Mouse (Mus musculus): ENCODE results near the gene Neurl3. TPM values are rescaled to one million over a fixed set of nuclear protein-coding genes. Genes with fewer than 3 reads are reported as not detected.

Gene Neurl3
- polyA plus RNA-seq, 1 experiment from 2014 or later = 0.16 TPM

DNA sequence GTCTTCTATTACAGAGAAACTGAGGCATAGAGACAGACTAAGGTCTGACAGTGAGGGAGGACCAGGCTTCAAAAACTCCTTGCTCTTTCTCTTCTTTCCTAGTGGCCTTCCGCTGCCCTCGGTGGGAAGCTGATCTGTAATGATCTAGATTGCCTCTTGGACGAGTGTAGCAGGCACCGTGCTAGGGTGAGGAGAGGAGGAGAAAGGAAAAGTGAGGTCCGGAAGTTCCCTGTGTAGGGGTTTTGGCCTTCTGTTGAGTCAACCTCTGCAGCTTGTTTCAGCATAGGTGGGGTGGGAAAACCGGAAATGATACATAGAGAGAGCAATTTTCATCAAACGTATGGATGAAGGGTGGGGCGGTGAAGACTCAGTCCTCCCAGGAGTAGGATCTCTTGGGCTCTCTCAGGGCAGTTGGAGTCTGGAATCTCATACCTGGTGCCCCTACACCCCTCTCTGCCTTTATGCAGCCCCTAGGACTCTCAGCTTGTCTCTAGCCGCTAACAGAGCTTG is 34.5 kb upstream of the Neurl3 start:
- WGBS = 59% methylated on average over 9 of the region's 9 CpGs
- H3K9ac ChIP-seq (ENCODE audit: low read length) = peak overlapping the region; percentile 32; the same call in 1 of the 2 replicates
- H3K36me3 ChIP-seq (ENCODE audit: control insufficient read depth, insufficient read depth, low read length) = no peaks in the 10 kb centered on the region
- no peaks in the 10 kb centered on the region for H3K9me3 ChIP-seq (ENCODE audit: control insufficient read depth, low read length)
- peaks cover 10% of the 10 kb centered on the region for H3K27me3 ChIP-seq (ENCODE audit: control insufficient read depth, insufficient read depth, low read length)
- ATAC-seq (replicated peaks; ENCODE audit: low FRiP score) (no peak), DNase-seq (ENCODE audit: low spot score) (no peak)
- no peak overlapping the region for H3K27ac ChIP-seq (ENCODE audit: low read depth, low read length)
- H3K4me1 ChIP-seq (replicated peaks; ENCODE audit: control insufficient read depth, insufficient read depth, low read length) = peaks cover 8% of the 10 kb centered on the region; the same call in 1 of the 2 replicates
- no peak overlapping the region; the same call in 1 of the 2 replicates for H3K4me3 ChIP-seq (ENCODE audit: low read depth, low read length)
- no peak overlapping the region for H3K4me2 ChIP-seq (ENCODE audit: low read depth, low read length, severe bottlenecking)

DNA sequence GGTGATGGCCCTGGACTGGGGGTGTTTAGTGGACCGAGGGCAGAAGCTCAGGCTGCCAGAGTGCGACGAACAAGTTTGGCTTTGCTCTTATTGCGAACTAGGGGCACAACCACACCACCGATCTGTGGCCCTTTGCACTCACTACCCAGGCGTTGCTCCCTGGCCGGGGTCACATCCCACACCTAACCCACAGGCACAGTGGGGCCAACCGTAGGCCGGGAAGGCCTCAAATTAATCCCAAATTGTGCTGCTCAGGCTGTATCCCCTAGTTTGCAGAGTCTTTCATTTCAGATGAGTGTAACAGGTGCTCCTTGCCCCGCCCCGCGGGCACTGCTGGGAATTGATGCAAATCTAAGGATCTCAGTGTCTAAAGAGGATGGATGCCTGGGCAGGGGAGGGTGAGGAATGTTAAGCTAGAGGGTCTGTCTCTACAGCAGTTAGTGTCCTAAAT is 34.0 kb upstream of the Neurl3 start:
- ATAC-seq (replicated peaks; ENCODE audit: low FRiP score) = no peak
- Histone ChIP-seq H3K4me2 (ENCODE audit: low read depth, low read length, severe bottlenecking) (peak overlapping the region; percentile 99), H3K4me1 (replicated peaks; ENCODE audit: control insufficient read depth, insufficient read depth, low read length) (peaks cover 8% of the 10 kb centered on the region; the same call in 1 of the 2 replicates), H3K27me3 (ENCODE audit: control insufficient read depth, insufficient read depth, low read length) (peaks cover 12% of the 10 kb centered on the region), H3K9ac (ENCODE audit: low read length) (peak overlapping the region; percentile 65; the same call in 1 of the 2 replicates), H3K27ac (ENCODE audit: low read depth, low read length) (no peak overlapping the region), H3K9me3 (ENCODE audit: control insufficient read depth, low read length) (no peaks in the 10 kb centered on the region), H3K36me3 (ENCODE audit: control insufficient read depth, insufficient read depth, low read length) (no peaks in the 10 kb centered on the region), H3K4me3 (ENCODE audit: low read depth, low read length) (peak overlapping the region; percentile 57)
- DNase-seq (ENCODE audit: low spot score) = no peak
- 4% methylated on average over 12 of the region's 12 CpGs for WGBS

DNA sequence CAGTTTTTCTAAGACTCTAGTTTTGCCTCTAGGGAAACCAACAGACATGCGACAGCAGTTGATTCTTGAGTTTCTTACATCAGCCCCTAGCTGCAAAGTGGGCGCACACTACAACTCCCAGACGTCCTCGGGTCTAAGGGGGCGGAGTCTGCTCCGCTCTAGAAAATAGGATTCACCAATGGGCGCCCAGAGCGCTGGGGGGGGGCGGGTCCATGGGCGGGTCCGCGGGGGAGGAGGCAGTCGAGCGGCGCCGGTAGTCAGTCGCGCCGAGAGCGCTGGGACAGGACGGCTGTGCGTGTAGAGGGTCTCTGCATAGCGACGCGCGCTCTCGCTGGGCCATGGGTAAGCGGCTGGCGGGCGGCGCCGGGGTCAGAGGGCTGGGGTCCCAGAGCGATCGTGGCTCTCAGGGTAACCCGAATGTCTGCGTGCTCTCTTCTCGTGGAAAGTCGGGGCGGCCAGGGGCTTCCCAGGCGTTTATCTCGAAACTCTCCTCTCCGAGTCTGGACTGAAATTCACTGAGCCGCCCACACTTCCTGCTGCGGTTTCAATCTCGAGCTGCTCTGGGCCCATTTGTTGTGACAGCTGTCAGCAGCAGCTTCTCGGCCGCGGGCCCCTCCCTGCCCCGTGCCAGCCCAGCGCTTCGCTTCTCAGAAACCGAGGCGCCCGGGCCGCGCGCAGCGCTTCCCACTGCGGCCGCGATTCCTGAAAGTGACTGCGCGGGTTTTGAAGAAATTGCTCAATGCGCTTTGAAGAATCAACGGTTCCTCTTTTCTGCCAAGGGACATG is 33.2 kb upstream of the Neurl3 start, which contains the start of gene Arid5a:
Gene Arid5a (plus strand): TSS at position 239 of the 786 bp plus-strand sequence.
- DNase-seq (ENCODE audit: low spot score) (peak; percentile 98), ATAC-seq (replicated peaks; ENCODE audit: low FRiP score) (peak; percentile 94)
- peak within 1 kb of the TSS; percentile 65 for H3K9ac ChIP-seq (ENCODE audit: low read length)
- H3K4me2 ChIP-seq (ENCODE audit: low read depth, low read length, severe bottlenecking) = peak within 1 kb of the TSS; percentile 99
- H3K36me3 ChIP-seq (ENCODE audit: control insufficient read depth, insufficient read depth, low read length) = no peaks in the 10 kb centered on the region
- H3K4me1 ChIP-seq (replicated peaks; ENCODE audit: control insufficient read depth, insufficient read depth, low read length) = peaks cover 8% of the 10 kb centered on the region
- no peak within 1 kb of the TSS for H3K27ac ChIP-seq (ENCODE audit: low read depth, low read length)
- under 1% methylated on average over 63 of the region's 65 CpGs for WGBS
- peaks cover 12% of the 10 kb centered on the region for H3K27me3 ChIP-seq (ENCODE audit: control insufficient read depth, insufficient read depth, low read length)
- peak within 1 kb of the TSS; percentile 57 for H3K4me3 ChIP-seq (ENCODE audit: low read depth, low read length)
- no peaks in the 10 kb centered on the region for H3K9me3 ChIP-seq (ENCODE audit: control insufficient read depth, low read length)

DNA sequence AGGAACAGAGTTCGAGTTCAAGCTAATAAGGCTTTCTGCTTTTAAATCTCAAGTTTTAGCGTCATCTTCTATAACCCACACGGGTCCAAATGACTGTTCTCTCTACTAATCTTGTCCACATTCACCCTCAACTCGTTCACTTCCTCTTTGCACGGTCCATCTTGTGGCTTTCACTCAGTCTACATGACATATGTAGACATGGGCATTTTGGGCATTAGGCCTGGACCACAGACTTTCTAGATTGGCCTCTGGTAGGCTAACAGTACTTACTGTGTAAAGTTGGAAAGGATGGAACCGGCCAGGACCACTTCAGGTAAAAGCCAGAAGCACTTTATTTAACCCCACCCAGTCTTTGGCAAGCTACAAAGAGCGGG is 32.6 kb upstream of the Neurl3 start:
- H3K4me1 ChIP-seq (replicated peaks; ENCODE audit: control insufficient read depth, insufficient read depth, low read length) = peaks cover 8% of the 10 kb centered on the region
- ATAC-seq (replicated peaks; ENCODE audit: low FRiP score) = peak; percentile 31
- no peaks in the 10 kb centered on the region for H3K9me3 ChIP-seq (ENCODE audit: control insufficient read depth, low read length)
- H3K9ac ChIP-seq (ENCODE audit: low read length) = no peak overlapping the region
- DNase-seq (ENCODE audit: low spot score) = no peak
- H3K27ac ChIP-seq (ENCODE audit: low read depth, low read length) = no peak overlapping the region
- H3K4me3 ChIP-seq (ENCODE audit: low read depth, low read length) = no peak overlapping the region
- WGBS = 64% methylated on average over 7 of the region's 7 CpGs
- H3K36me3 ChIP-seq (ENCODE audit: control insufficient read depth, insufficient read depth, low read length) = no peaks in the 10 kb centered on the region
- H3K4me2 ChIP-seq (ENCODE audit: low read depth, low read length, severe bottlenecking) = no peak overlapping the region
- peaks cover 12% of the 10 kb centered on the region for H3K27me3 ChIP-seq (ENCODE audit: control insufficient read depth, insufficient read depth, low read length)

DNA sequence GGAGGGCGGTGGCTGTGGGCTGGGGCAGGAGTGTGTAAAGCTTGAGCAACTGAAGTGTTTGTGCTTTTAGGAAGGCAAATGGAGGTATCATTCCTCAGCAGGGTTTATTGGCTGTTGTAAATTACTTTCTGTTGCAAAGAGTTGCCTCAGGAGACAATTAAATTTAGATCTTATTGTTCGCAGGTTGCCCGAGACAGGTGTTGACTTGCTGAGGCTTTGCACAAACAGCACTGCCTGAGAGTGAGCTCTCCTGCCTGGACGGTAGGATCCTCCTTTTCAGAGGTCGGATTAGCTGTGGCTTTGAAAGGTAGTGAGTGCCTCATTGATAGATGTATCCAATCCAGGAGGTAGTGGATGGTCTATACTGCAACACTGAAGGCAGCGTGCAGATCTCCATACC is 31.6 kb upstream of the Neurl3 start:
- Histone ChIP-seq H3K4me2 (ENCODE audit: low read depth, low read length, severe bottlenecking) (no peak overlapping the region), H3K36me3 (ENCODE audit: control insufficient read depth, insufficient read depth, low read length) (no peaks in the 10 kb centered on the region), H3K9me3 (ENCODE audit: control insufficient read depth, low read length) (no peaks in the 10 kb centered on the region), H3K9ac (ENCODE audit: low read length) (no peak overlapping the region), H3K4me3 (ENCODE audit: low read depth, low read length) (no peak overlapping the region), H3K27me3 (ENCODE audit: control insufficient read depth, insufficient read depth, low read length) (peaks cover 12% of the 10 kb centered on the region), H3K4me1 (replicated peaks; ENCODE audit: control insufficient read depth, insufficient read depth, low read length) (peaks cover 8% of the 10 kb centered on the region), H3K27ac (ENCODE audit: low read depth, low read length) (no peak overlapping the region)
- DNase-seq (ENCODE audit: low spot score) (no peak), ATAC-seq (replicated peaks; ENCODE audit: low FRiP score) (no peak)
- 81% methylated on average over 6 of the region's 6 CpGs for WGBS

DNA sequence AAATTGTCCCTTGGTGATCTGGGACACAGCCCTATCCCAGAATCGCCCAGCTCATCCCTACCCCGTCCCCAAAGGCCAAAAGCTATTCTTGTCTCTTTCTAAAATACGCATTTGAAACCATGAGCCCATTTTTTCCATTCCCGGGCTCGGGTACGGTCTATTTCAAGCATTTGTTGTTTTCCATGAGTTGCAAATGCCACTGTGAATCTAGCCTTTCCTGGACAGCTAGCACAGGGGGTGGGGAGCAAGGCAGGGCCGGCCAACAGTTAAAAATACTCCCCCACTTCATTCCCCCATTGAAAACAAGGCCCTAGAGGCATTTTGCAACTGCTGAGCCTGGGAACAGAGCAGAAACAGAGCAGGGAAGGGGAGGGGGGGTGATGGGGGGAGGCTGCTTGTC is 30.3 kb upstream of the Neurl3 start:
- ATAC-seq (replicated peaks; ENCODE audit: low FRiP score) (no peak), DNase-seq (ENCODE audit: low spot score) (no peak)
- Histone ChIP-seq H3K27me3 (ENCODE audit: control insufficient read depth, insufficient read depth, low read length) (peaks cover 14% of the 10 kb centered on the region), H3K4me1 (replicated peaks; ENCODE audit: control insufficient read depth, insufficient read depth, low read length) (peaks cover 7% of the 10 kb centered on the region), H3K9me3 (ENCODE audit: control insufficient read depth, low read length) (no peaks in the 10 kb centered on the region), H3K27ac (ENCODE audit: low read depth, low read length) (no peak overlapping the region), H3K4me2 (ENCODE audit: low read depth, low read length, severe bottlenecking) (no peak overlapping the region), H3K4me3 (ENCODE audit: low read depth, low read length) (no peak overlapping the region), H3K9ac (ENCODE audit: low read length) (no peak overlapping the region), H3K36me3 (ENCODE audit: control insufficient read depth, insufficient read depth, low read length) (no peaks in the 10 kb centered on the region)
- WGBS = 72% methylated on average over 7 of the region's 7 CpGs

DNA sequence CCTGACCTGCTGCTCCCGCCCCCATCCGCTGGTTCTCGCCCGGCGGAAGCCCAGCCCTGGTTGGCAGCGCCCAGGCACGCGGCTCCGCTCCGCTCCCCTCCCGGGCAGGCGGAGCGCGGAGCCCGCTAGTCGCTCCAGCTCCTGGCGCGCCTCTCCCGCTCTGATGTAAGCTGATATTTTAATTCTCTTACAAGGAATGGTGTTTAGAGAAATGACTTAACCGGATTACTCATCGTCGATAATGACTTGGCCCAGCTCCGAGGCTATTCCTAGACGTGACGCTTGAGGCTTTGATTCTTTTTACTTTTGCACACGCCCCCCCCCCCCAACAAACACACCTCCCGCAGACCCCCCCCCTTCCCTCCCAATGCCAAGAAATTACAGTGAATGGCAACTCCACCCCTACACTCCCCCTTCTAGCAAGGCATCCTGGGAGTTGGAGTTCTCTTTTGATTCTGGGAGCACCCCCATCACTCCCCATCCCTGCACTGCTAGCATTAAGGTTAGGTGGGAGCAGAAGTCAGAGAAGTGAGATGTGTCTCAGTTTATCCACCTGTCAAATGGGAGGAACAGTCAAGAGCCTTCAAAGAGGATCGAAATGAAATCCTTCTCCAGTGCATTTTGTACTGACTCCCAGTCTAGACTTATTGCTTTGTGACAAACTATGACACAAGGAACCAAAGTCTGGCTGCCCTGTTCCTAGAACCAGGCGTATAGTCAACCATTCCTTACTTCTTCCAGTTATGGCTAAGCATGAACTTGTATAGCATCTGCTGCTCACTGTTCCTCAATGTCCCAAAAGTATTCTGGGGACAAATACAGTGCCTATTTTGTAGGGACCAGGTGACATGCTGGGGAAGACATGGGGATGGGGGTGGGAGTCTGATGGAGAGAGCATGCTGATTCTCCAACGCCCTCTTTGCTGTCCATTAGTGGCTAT is 29.2 kb upstream of the Neurl3 start:
- Histone ChIP-seq H3K9ac (ENCODE audit: low read length) (0 out of 2 replicates have a peak overlapping the region, but pooled peaks have one; percentile 14), H3K4me2 (ENCODE audit: low read depth, low read length, severe bottlenecking) (peak overlapping the region; percentile 57), H3K4me1 (replicated peaks; ENCODE audit: control insufficient read depth, insufficient read depth, low read length) (peaks cover 3% of the 10 kb centered on the region; the same call in 1 of the 2 replicates), H3K9me3 (ENCODE audit: control insufficient read depth, low read length) (no peaks in the 10 kb centered on the region), H3K36me3 (ENCODE audit: control insufficient read depth, insufficient read depth, low read length) (no peaks in the 10 kb centered on the region), H3K4me3 (ENCODE audit: low read depth, low read length) (peak overlapping the region; percentile 24), H3K27ac (ENCODE audit: low read depth, low read length) (no peak overlapping the region), H3K27me3 (ENCODE audit: control insufficient read depth, insufficient read depth, low read length) (peaks cover 7% of the 10 kb centered on the region; the same call in 1 of the 2 replicates)
- WGBS = 9% methylated on average over 30 of the region's 30 CpGs
- DNase-seq (ENCODE audit: low spot score) (no peak), ATAC-seq (replicated peaks; ENCODE audit: low FRiP score) (peak; percentile 36)

DNA sequence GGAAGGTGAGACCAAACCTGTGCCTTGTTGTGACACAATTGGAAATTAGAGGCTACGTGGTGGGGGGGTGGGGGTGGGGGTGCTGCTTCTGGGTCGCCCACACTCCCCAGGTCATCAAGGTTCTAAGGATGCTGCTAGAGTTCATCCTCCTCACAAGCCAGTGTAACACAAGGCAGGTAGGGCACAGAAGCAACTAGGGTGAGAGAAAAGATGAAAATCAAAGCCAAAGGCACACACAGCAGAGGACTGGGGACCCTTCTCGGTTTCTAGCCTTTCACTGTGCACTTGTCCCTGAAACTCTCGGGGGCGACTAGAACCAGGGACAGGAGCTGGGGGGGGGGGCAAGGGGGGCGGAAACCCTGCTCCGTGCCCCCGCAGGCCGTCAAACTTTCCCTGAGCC is 28.5 kb upstream of the Neurl3 start:
- Histone ChIP-seq H3K4me3 (ENCODE audit: low read depth, low read length) (peak overlapping the region; percentile 24), H3K27ac (ENCODE audit: low read depth, low read length) (no peak overlapping the region), H3K4me2 (ENCODE audit: low read depth, low read length, severe bottlenecking) (peak overlapping the region; percentile 57), H3K4me1 (replicated peaks; ENCODE audit: control insufficient read depth, insufficient read depth, low read length) (no peaks in the 10 kb centered on the region; the same call in 1 of the 2 replicates), H3K27me3 (ENCODE audit: control insufficient read depth, insufficient read depth, low read length) (peaks cover 4% of the 10 kb centered on the region; the same call in 1 of the 2 replicates), H3K9me3 (ENCODE audit: control insufficient read depth, low read length) (no peaks in the 10 kb centered on the region), H3K9ac (ENCODE audit: low read length) (0 out of 2 replicates have a peak overlapping the region, but pooled peaks have one; percentile 14), H3K36me3 (ENCODE audit: control insufficient read depth, insufficient read depth, low read length) (no peaks in the 10 kb centered on the region)
- ATAC-seq (replicated peaks; ENCODE audit: low FRiP score) (no peak), DNase-seq (ENCODE audit: low spot score) (no peak)
- 16% methylated on average over 9 of the region's 9 CpGs for WGBS

Data from forebrain, embryonic 11.5 days (tissue).